Mouse (Mus musculus) neural tube, embryonic 11.5 days (tissue): ENCODE measurements around the gene 1110008L16Rik. TPM values are rescaled to one million over a fixed set of nuclear protein-coding genes. Genes with fewer than 3 reads are reported as not detected.

Experiments used
- ATAC-seq: fragments of 200-750 bp; cut with Nextera tagmentation; 2 replicates; pipeline ENCODE4 v1.8.0; 2017; ENCODE audit warnings: moderate number of reproducible peaks, mild to moderate bottlenecking, moderate TSS enrichment, moderate library complexity; ENCODE audit not compliant: insufficient read depth, low FRiP score, low TSS enrichment
- DNase-seq: peaks from one replicate; pipeline ENCODE4 v3.0.0-alpha.2; 2015; ENCODE audit warnings: low spot score
- H3K27ac ChIP-seq: fragments of 300-500 bp; sonication (generic); 2 replicates; pipeline ENCODE4 v1.5.1; 2014; ENCODE audit warnings: low read depth, mild to moderate bottlenecking, low read length
- H3K27me3 ChIP-seq: fragments of 300-500 bp; sonication (generic); 2 replicates; pipeline ENCODE4 v1.6.1; 2014; ENCODE audit warnings: mild to moderate bottlenecking, low read length, mixed read lengths; ENCODE audit not compliant: control insufficient read depth, insufficient read depth
- H3K36me3 ChIP-seq: fragments of 300-500 bp; sonication (generic); 2 replicates; pipeline ENCODE4 v1.6.1; 2014; ENCODE audit warnings: mild to moderate bottlenecking, low read length, moderate library complexity, mixed read lengths; ENCODE audit not compliant: control insufficient read depth, insufficient read depth
- H3K4me1 ChIP-seq: fragments of 300-500 bp; sonication (generic); 2 replicates; pipeline ENCODE4 v1.6.1; 2014; ENCODE audit warnings: low read length, mixed read lengths; ENCODE audit not compliant: control insufficient read depth, insufficient read depth
- H3K4me2 ChIP-seq: fragments of 300-500 bp; sonication (generic); 2 replicates; pipeline ENCODE4 v1.6.1; 2014; ENCODE audit warnings: low read depth, mild to moderate bottlenecking, moderate library complexity
- H3K4me3 ChIP-seq: fragments of 300-500 bp; sonication (generic); 2 replicates; pipeline ENCODE4 v1.5.1; 2014; ENCODE audit warnings: low read depth, low read length
- H3K9ac ChIP-seq: fragments of 300-500 bp; sonication (generic); 2 replicates; pipeline ENCODE4 v1.6.1; 2014; ENCODE audit warnings: mild to moderate bottlenecking, low read length
- H3K9me3 ChIP-seq: fragments of 300-500 bp; sonication (generic); 2 replicates; pipeline ENCODE4 v1.6.1; 2016; ENCODE audit warnings: low read length; ENCODE audit not compliant: control insufficient read depth
- WGBS: fragments of 180-500 bp; shearing (Covaris S2); extraction: QIAGEN DNeasy Blood & Tissue Kit; methylation state at CpG from one replicate; pipeline ENCODE4 v1.1.7; 2014; 5-methylcytosine and 5-hydroxymethylcytosine counted together
- polyA plus RNA-seq: library from polyadenylated mRNA; unstranded; fragments of >200 nt; fragmentation: Nextera tagmentation; extraction: Ambion mirVana; gene quantifications from 2 replicates; pipeline ENCODE4 v1.2.1, GENCODE M21; 2014

1110008L16Rik gene
- polyA plus RNA-seq, 1 experiment from 2014 or later, result 17.3 TPM

GRCm38 (mm10) chr12:55415255-55415654 lies 115.9 kb downstream of the 1110008L16Rik start:
- no peak overlapping the region for H3K27ac ChIP-seq
- no peak overlapping the region for H3K4me3 ChIP-seq
- no peak for DNase-seq
- ATAC-seq, result no peak
- H3K4me2 ChIP-seq, result no peak overlapping the region
- H3K9me3 ChIP-seq, result no peaks in the 10 kb centered on the region
- H3K27me3 ChIP-seq, result no peaks in the 10 kb centered on the region
- H3K4me1 ChIP-seq, result no peaks in the 10 kb centered on the region
- H3K9ac ChIP-seq, result no peak overlapping the region
- peaks cover 21% of the 10 kb centered on the region for H3K36me3 ChIP-seq
- WGBS, result 96% methylated on average over 5 of the region's 5 CpGs

- ATAC-seq (no peak), DNase-seq (no peak)
- Histone ChIP-seq H3K27ac (no peak overlapping the region), H3K27me3 (no peaks in the 10 kb centered on the region), H3K4me2 (no peak overlapping the region), H3K4me1 (no peaks in the 10 kb centered on the region), H3K9ac (no peak overlapping the region), H3K36me3 (peaks cover 22% of the 10 kb centered on the region), H3K4me3 (no peak overlapping the region), H3K9me3 (no peaks in the 10 kb centered on the region)
- WGBS, result 90% methylated on average over 1 of the region's 1 CpGs
These were observed 116.4 kb downstream of the 1110008L16Rik start for GRCm38 (mm10) chr12:55415762-55416161.

- no peak for ATAC-seq
- no peaks in the 10 kb centered on the region for H3K27me3 ChIP-seq
- no peak overlapping the region for H3K9ac ChIP-seq
- 95% methylated on average over 24 of the region's 24 CpGs for WGBS
- H3K4me1 ChIP-seq, result no peaks in the 10 kb centered on the region
- DNase-seq, result no peak
- no peak overlapping the region for H3K4me3 ChIP-seq
- no peak overlapping the region for H3K4me2 ChIP-seq
- H3K9me3 ChIP-seq, result no peaks in the 10 kb centered on the region
- peaks cover 11% of the 10 kb centered on the region for H3K36me3 ChIP-seq
- no peak overlapping the region for H3K27ac ChIP-seq
These were observed 120.8 kb downstream of the 1110008L16Rik start for GRCm38 (mm10) chr12:55420220-55420619.

GRCm38 (mm10) chr12:55422057-55422456 lies 122.7 kb downstream of the 1110008L16Rik start:
- no peaks in the 10 kb centered on the region for H3K27me3 ChIP-seq
- no peak overlapping the region for H3K27ac ChIP-seq
- H3K36me3 ChIP-seq, result peaks cover 8% of the 10 kb centered on the region
- ATAC-seq, result no peak
- H3K9ac ChIP-seq, result no peak overlapping the region
- no peak for DNase-seq
- H3K4me3 ChIP-seq, result no peak overlapping the region
- no peaks in the 10 kb centered on the region for H3K9me3 ChIP-seq
- no peaks in the 10 kb centered on the region for H3K4me1 ChIP-seq
- WGBS, result 42% methylated on average over 3 of the region's 3 CpGs
- no peak overlapping the region for H3K4me2 ChIP-seq

GRCm38 (mm10) chr12:55426300-55426699 lies 126.9 kb downstream of the 1110008L16Rik start:
- WGBS, result 89% methylated on average over 7 of the region's 7 CpGs
- no peaks in the 10 kb centered on the region for H3K27me3 ChIP-seq
- H3K36me3 ChIP-seq, result no peaks in the 10 kb centered on the region
- ATAC-seq (no peak), DNase-seq (no peak)
- no peak overlapping the region for H3K4me2 ChIP-seq
- H3K9me3 ChIP-seq, result no peaks in the 10 kb centered on the region
- no peak overlapping the region for H3K27ac ChIP-seq
- H3K4me1 ChIP-seq, result no peaks in the 10 kb centered on the region
- no peak overlapping the region for H3K9ac ChIP-seq
- H3K4me3 ChIP-seq, result no peak overlapping the region

GRCm38 (mm10) chr12:55429201-55429600 lies 129.8 kb downstream of the 1110008L16Rik start:
- Histone ChIP-seq H3K27me3 (no peaks in the 10 kb centered on the region), H3K4me1 (no peaks in the 10 kb centered on the region), H3K4me3 (no peak overlapping the region), H3K9ac (no peak overlapping the region), H3K27ac (no peak overlapping the region), H3K36me3 (no peaks in the 10 kb centered on the region), H3K4me2 (no peak overlapping the region), H3K9me3 (no peaks in the 10 kb centered on the region)
- ATAC-seq, result no peak
- 90% methylated on average over 8 of the region's 8 CpGs for WGBS
- no peak for DNase-seq

GRCm38 (mm10) chr12:55429956-55430355 lies 130.6 kb downstream of the 1110008L16Rik start:
- no peaks in the 10 kb centered on the region for H3K4me1 ChIP-seq
- H3K9ac ChIP-seq, result no peak overlapping the region
- H3K9me3 ChIP-seq, result no peaks in the 10 kb centered on the region
- no peaks in the 10 kb centered on the region for H3K36me3 ChIP-seq
- 83% methylated on average over 4 of the region's 4 CpGs for WGBS
- H3K27me3 ChIP-seq, result no peaks in the 10 kb centered on the region
- H3K4me2 ChIP-seq, result no peak overlapping the region
- DNase-seq, result no peak
- ATAC-seq, result no peak
- no peak overlapping the region for H3K27ac ChIP-seq
- H3K4me3 ChIP-seq, result no peak overlapping the region

Other genes with a start within 250 kb of the 1110008L16Rik start
- 32.6 and 33.6 TPM in 2 replicates for gene 2700097O09Rik, start 219.5 kb upstream of the 1110008L16Rik start, polyA plus RNA-seq
- gene Srp54a, start 219.3 kb upstream of the 1110008L16Rik start, polyA plus RNA-seq, result 189 TPM in 2 replicates
- gene Fam177a, start 175.1 kb upstream of the 1110008L16Rik start, polyA plus RNA-seq, result 19.3 and 19.7 TPM in 2 replicates
- gene Srp54b, start 144.5 kb upstream of the 1110008L16Rik start, polyA plus RNA-seq, result 52.1 and 53.9 TPM in 2 replicates
- 1.3 TPM in 1 of 2 replicates, not detected in the other for gene 1700047I17Rik2, start 100.0 kb upstream of the 1110008L16Rik start, polyA plus RNA-seq
- 76.4 and 78.8 TPM in 2 replicates for gene Srp54c, start 69.4 kb upstream of the 1110008L16Rik start, polyA plus RNA-seq
- gene Ppp2r3c, start 3.4 kb downstream of the 1110008L16Rik start, polyA plus RNA-seq, result 31.4 TPM in 2 replicates
- 468 and 483 TPM in 2 replicates for gene Psma6, start 84.6 kb downstream of the 1110008L16Rik start, polyA plus RNA-seq
- gene Nfkbia, start 193.1 kb downstream of the 1110008L16Rik start, polyA plus RNA-seq, result 44.7 and 46.9 TPM in 2 replicates